Mouse (Mus musculus) midbrain, embryonic 12.5 days (tissue): ENCODE data around the gene Trp53rka. TPM values are rescaled to one million over a fixed set of nuclear protein-coding genes. Genes with fewer than 3 reads are reported as not detected.
"Not testable (repeated sequence)": the region's sequence is repeated elsewhere in the genome, so short reads cannot be mapped to it uniquely, and the experiment has no call there.

ENCODE experiments used
- ATAC-seq: fragments of 200-750 bp; cut with Nextera tagmentation; 2 replicates; pipeline ENCODE4 v1.8.0; 2017; ENCODE audit warnings: low read depth, moderate TSS enrichment, moderate library complexity; ENCODE audit not compliant: low FRiP score
- H3K27ac ChIP-seq: fragments of 300-500 bp; sonication (generic); replicated peaks from 2 replicates; pipeline ENCODE4 v1.5.1; 2016; ENCODE audit warnings: mild to moderate bottlenecking
- H3K27me3 ChIP-seq: fragments of 300-500 bp; sonication (generic); 2 replicates; pipeline ENCODE4 v1.6.1; 2016; ENCODE audit warnings: mild to moderate bottlenecking
- H3K36me3 ChIP-seq: fragments of 300-500 bp; sonication (generic); 2 replicates; pipeline ENCODE4 v1.6.1; 2016
- H3K4me1 ChIP-seq: fragments of 300-500 bp; sonication (generic); 2 replicates; pipeline ENCODE4 v1.6.1; 2016
- H3K4me2 ChIP-seq: fragments of 300-500 bp; sonication (generic); replicated peaks from 2 replicates; pipeline ENCODE4 v1.6.1; 2016; ENCODE audit warnings: mild to moderate bottlenecking, moderate library complexity
- H3K4me3 ChIP-seq: fragments of 300-500 bp; sonication (generic); 2 replicates; pipeline ENCODE4 v1.5.1; 2016; ENCODE audit warnings: mild to moderate bottlenecking
- H3K9ac ChIP-seq: fragments of 300-500 bp; sonication (generic); replicated peaks from 2 replicates; pipeline ENCODE4 v1.6.1; 2016; ENCODE audit warnings: mild to moderate bottlenecking, moderate library complexity
- H3K9me3 ChIP-seq: fragments of 300-500 bp; sonication (generic); 2 replicates; pipeline ENCODE4 v1.6.1; 2016; ENCODE audit warnings: mild to moderate bottlenecking
- WGBS: fragments of 180-500 bp; shearing (Covaris S2); methylation state at CpG from one replicate; pipeline ENCODE4 v1.1.7; 2016; 5-methylcytosine and 5-hydroxymethylcytosine counted together
- polyA plus RNA-seq: library from polyadenylated mRNA; unstranded; fragments of >200 nt; fragmentation: Nextera tagmentation; extraction: Ambion mirVana; gene quantifications from 2 replicates; pipeline ENCODE4 v1.2.1, GENCODE M21; 2016

Trp53rka gene
- 50.6 and 53.2 TPM in 2 replicates for polyA plus RNA-seq

- 1% methylated on average over 52 of the region's 84 CpGs for WGBS
- H3K4me3 ChIP-seq: peak within 1 kb of the TSS; percentile 80
- H3K9me3 ChIP-seq: no peaks in the 10 kb centered on the region
- peak; percentile 86 for ATAC-seq
- peak within 1 kb of the TSS; percentile 84 for H3K4me2 ChIP-seq
- H3K36me3 ChIP-seq: peaks cover 20% of the 10 kb centered on the region
- 0 out of 2 replicates have a peak, but pooled peaks cover 3% of the 10 kb centered on the region for H3K27me3 ChIP-seq
- peaks cover 24% of the 10 kb centered on the region for H3K4me1 ChIP-seq
- peak within 1 kb of the TSS; percentile 88 for H3K27ac ChIP-seq
- peak within 1 kb of the TSS; percentile 83 for H3K9ac ChIP-seq
These were observed at the start of gene Trp53rka for GRCm38 (mm10) chr2:165492648-165493553. Gene Trp53rka, minus strand, starts transcription at chr2:165493324.

DNA sequence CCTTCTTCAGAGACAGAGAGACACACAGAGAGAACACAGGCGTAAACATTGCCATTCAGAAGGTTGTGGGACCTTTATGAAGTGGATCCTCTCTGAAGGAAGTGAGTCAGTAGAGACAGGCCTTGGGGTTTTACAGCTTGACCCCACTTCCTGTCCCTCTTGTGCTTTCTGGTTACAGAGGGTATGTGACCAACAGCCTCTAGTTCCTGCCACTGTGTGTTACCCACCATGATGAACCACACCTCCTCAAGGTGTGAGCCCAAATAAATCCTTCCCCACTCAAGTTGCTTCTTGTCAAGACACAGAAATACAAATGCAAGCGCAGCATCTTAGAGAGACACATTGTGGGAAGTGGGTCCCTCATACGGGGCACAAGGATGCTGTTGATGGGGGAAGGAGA is 47.9 kb upstream of the Trp53rka start:
- no peaks in the 10 kb centered on the region for H3K36me3 ChIP-seq
- no peak overlapping the region for H3K4me3 ChIP-seq
- no peak overlapping the region for H3K9ac ChIP-seq
- no peak overlapping the region for H3K4me2 ChIP-seq
- 84% methylated on average over 3 of the region's 3 CpGs for WGBS
- ATAC-seq: no peak
- H3K9me3 ChIP-seq: no peaks in the 10 kb centered on the region
- no peak overlapping the region for H3K27ac ChIP-seq
- peaks cover 19% of the 10 kb centered on the region for H3K4me1 ChIP-seq
- H3K27me3 ChIP-seq: no peaks in the 10 kb centered on the region

- Histone ChIP-seq H3K4me3 (no peak overlapping the region), H3K9me3 (no peaks in the 10 kb centered on the region), H3K9ac (no peak overlapping the region), H3K27ac (no peak overlapping the region), H3K4me2 (no peak overlapping the region), H3K4me1 (no peaks in the 10 kb centered on the region), H3K36me3 (no peaks in the 10 kb centered on the region), H3K27me3 (no peaks in the 10 kb centered on the region; the same call in none of the 2 replicates)
- ATAC-seq: no peak
- WGBS: 60% methylated on average over 6 of the region's 6 CpGs
These were observed 40.7 kb upstream of the Trp53rka start for GRCm38 (mm10) chr2:165533789-165534188.

DNA sequence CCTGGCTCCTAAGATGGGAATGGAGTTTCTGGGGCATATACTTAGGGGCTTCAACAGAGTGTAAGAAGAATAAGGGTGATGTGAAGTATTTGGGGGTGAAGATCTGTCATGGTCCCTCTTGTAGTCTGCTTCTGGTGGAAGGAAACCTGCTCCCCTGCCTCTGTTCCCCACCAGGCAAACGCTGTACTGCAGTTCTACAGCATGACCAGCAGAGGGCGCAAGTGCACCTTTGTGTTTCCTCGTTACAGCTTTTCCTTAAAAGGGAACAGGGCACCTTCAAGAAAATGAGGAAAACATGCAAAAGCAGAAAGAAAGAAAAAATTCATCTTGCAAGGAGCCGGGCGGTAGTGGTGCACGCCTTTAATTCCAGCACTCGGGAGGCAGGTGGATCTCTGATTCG is 36.0 kb upstream of the Trp53rka start:
- Histone ChIP-seq H3K36me3 (no peaks in the 10 kb centered on the region), H3K9ac (no peak overlapping the region), H3K4me1 (peaks cover 8% of the 10 kb centered on the region; the same call in 1 of the 2 replicates), H3K4me3 (no peak overlapping the region), H3K27me3 (no peaks in the 10 kb centered on the region; the same call in none of the 2 replicates), H3K9me3 (no peaks in the 10 kb centered on the region), H3K27ac (no peak overlapping the region), H3K4me2 (no peak overlapping the region)
- ATAC-seq: no peak
- 20% methylated on average over 8 of the region's 8 CpGs for WGBS

DNA sequence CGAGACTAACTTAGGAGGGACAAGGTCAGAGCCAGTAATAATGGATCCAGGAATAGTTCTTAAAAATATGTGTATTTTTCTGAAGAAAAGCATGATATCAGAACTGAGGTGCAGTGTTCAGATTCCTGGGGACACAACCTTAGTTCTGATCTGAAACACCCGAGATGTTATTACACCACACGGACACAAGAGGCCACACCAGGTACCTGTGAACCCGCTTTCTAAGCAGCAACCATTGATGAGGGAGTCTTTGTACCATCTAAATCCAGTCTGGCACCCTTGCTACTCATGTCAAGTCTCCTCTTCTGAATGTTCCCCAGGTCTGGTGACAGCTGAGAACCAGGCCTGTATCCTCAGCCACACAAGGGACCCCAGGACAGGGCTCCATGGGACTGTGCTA is 32.5 kb upstream of the Trp53rka start:
- no peak for ATAC-seq
- no peak overlapping the region for H3K4me3 ChIP-seq
- H3K4me1 ChIP-seq: peaks cover 8% of the 10 kb centered on the region; the same call in 1 of the 2 replicates
- no peaks in the 10 kb centered on the region; the same call in 1 of the 2 replicates for H3K27me3 ChIP-seq
- WGBS: 66% methylated on average over 4 of the region's 4 CpGs
- H3K9me3 ChIP-seq: no peaks in the 10 kb centered on the region
- H3K36me3 ChIP-seq: no peaks in the 10 kb centered on the region
- H3K4me2 ChIP-seq: no peak overlapping the region
- H3K9ac ChIP-seq: no peak overlapping the region
- H3K27ac ChIP-seq: no peak overlapping the region

DNA sequence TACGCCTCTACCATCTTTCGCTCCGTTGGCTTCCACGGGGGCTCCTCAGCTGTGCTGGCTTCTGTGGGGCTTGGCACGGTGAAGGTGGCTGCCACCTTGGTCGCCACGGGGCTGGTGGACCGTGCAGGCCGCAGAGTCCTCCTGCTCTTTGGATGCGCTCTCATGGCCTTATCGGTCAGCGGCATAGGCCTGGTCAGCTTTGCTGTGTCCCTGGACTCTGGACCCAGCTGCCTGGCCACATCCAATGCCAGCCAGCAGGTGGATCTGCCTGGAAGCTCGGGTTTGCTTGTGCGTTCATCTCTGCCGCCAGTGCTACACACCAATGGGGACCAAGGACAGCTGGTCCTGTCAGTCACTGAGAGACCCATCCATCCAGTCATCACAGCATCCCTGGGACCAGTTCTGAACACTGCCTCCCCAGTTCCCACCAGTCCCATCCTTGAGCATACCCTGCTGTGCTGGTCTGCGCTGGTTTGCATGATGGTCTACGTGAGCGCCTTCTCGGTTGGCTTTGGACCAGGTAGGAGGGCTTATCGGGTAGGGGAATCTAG is 22.1 kb upstream of the Trp53rka start:
- Histone ChIP-seq H3K9ac (no peak overlapping the region), H3K27ac (no peak overlapping the region), H3K4me2 (no peak overlapping the region), H3K27me3 (no peaks in the 10 kb centered on the region), H3K4me3 (no peak overlapping the region), H3K4me1 (peaks cover 13% of the 10 kb centered on the region), H3K9me3 (no peaks in the 10 kb centered on the region), H3K36me3 (no peaks in the 10 kb centered on the region)
- 94% methylated on average over 20 of the region's 20 CpGs for WGBS
- ATAC-seq: no peak

GRCm38 (mm10) chr2:165512870-165513600 is 19.9 kb upstream of the Trp53rka start:
- H3K27me3 ChIP-seq: no peaks in the 10 kb centered on the region
- H3K4me1 ChIP-seq: peaks cover 13% of the 10 kb centered on the region
- H3K4me3 ChIP-seq: no peak overlapping the region
- H3K9ac ChIP-seq: no peak overlapping the region
- WGBS: 53% methylated on average over 11 of the region's 11 CpGs
- no peaks in the 10 kb centered on the region for H3K9me3 ChIP-seq
- no peak overlapping the region for H3K4me2 ChIP-seq
- ATAC-seq: no peak
- H3K27ac ChIP-seq: no peak overlapping the region
- H3K36me3 ChIP-seq: no peaks in the 10 kb centered on the region

DNA sequence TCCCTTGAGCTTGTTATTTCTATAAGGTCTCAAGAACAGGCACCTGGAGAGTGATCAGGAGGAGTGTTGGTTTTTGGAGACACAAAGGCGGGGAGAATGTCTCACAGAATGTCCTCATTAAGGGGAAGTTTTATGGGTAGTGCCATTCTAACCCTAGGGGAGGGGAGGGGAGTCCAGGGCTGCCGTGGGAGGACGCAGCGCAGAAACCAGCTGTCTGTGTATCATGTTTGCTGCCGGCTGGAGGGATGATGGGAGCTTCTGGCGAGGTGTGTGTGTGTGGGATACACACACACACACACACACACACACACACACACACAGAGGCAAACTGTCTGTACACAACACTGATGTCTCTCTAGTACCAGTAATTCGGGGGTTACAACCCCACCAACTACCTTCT is 19.3 kb upstream of the Trp53rka start:
- no peak overlapping the region for H3K4me2 ChIP-seq
- no peak for ATAC-seq
- no peak overlapping the region for H3K27ac ChIP-seq
- H3K9me3 ChIP-seq: no peaks in the 10 kb centered on the region
- no peaks in the 10 kb centered on the region for H3K36me3 ChIP-seq
- no peaks in the 10 kb centered on the region for H3K27me3 ChIP-seq
- peaks cover 13% of the 10 kb centered on the region for H3K4me1 ChIP-seq
- H3K4me3 ChIP-seq: no peak overlapping the region
- no peak overlapping the region for H3K9ac ChIP-seq
- 66% methylated on average over 7 of the region's 7 CpGs for WGBS

DNA sequence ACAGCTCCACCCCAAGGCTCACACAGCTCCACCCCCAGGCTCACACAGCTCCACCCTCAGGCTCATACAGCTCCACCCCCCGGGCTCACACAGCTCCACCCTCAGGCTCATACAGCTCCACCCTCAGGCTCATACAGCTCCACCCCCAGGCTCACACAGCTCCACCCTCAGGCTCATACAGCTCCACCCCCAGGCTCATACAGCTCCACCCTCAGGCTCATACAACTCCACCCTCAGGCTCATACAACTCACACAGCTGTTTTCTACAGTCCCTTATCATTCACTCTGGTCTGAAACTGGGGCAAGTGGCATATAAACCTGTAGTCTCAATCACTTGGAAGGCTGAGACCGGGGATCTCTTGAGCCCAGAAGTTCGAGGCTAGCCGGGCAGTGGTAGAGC is 18.4 kb upstream of the Trp53rka start:
- peaks cover 13% of the 10 kb centered on the region for H3K4me1 ChIP-seq
- H3K27ac ChIP-seq, H3K9me3 ChIP-seq, H3K36me3 ChIP-seq, H3K4me2 ChIP-seq, ATAC-seq, H3K27me3 ChIP-seq, H3K9ac ChIP-seq, H3K4me3 ChIP-seq: not testable (repeated sequence)
- 92% methylated on average over 4 of the region's 4 CpGs for WGBS

- not testable (repeated sequence) for H3K4me3 ChIP-seq, H3K9ac ChIP-seq, H3K27me3 ChIP-seq, H3K27ac ChIP-seq, H3K36me3 ChIP-seq, ATAC-seq, H3K4me2 ChIP-seq, H3K9me3 ChIP-seq
- WGBS: 69% methylated on average over 2 of the region's 2 CpGs
- H3K4me1 ChIP-seq: peaks cover 13% of the 10 kb centered on the region
These were observed 17.9 kb upstream of the Trp53rka start for GRCm38 (mm10) chr2:165510914-165511458.

GRCm38 (mm10) chr2:165510466-165510865 is 17.3 kb upstream of the Trp53rka start:
- no peaks in the 10 kb centered on the region for H3K9me3 ChIP-seq
- WGBS: 69% methylated on average over 5 of the region's 5 CpGs
- no peak for ATAC-seq
- H3K4me3 ChIP-seq: no peak overlapping the region
- no peak overlapping the region for H3K4me2 ChIP-seq
- no peak overlapping the region for H3K9ac ChIP-seq
- 0 out of 2 replicates have a peak, but pooled peaks cover 5% of the 10 kb centered on the region for H3K27me3 ChIP-seq
- H3K36me3 ChIP-seq: no peaks in the 10 kb centered on the region
- peaks cover 13% of the 10 kb centered on the region for H3K4me1 ChIP-seq
- no peak overlapping the region for H3K27ac ChIP-seq
